Mouse (Mus musculus) spleen, adult 2 months (tissue): Measurements from ENCODE around the gene Slc24a3.

Source experiments
- CTCF ChIP-seq: fragments of 200-500 bp; IDR thresholded peaks from 2 replicates; pipeline ENCODE4 v1.5.1; 2011; ENCODE audit warnings: mild to moderate bottlenecking, inconsistent platforms; ENCODE audit not compliant: insufficient read depth, insufficient read length, insufficient replicate concordance; ENCODE audit errors: extremely low read depth
- POLR2A ChIP-seq: fragments of 200-500 bp; IDR thresholded peaks from 2 replicates; pipeline ENCODE4 v1.6.1; 2011; ENCODE audit warnings: low read depth, low read length, inconsistent platforms

DNA sequence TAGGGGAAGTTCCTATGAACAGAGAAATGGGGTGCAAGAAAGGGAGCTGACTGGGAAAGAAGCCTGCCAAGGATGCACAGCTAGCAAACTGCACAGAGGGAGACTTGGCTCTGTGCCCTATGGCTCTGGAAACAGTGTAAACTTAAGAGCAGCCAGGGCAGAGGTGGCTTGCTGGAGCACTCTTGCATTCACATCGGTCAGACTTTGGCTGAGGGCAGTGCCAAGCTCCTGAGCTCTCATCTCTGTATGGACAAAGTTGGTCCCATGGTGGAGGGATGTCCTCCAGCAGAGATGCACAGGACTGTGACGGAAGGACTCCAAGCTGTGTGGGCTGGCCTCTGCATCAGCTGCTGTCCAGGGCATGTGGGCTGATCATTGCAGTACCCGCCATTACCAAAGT, 516.0 kb downstream of the Slc24a3 start:
- TF ChIP-seq POLR2A: no peak
- TF ChIP-seq CTCF: no peak
